Mouse (Mus musculus) kidney, adult 11 months (tissue): ENCODE results near the gene Mllt3.
A peak's percentile ranks its signal among the peaks of the same experiment; 100 is the strongest.

Experiments used
- DNase-seq: peaks from one replicate; pipeline ENCODE4 v3.0.0; 2022

Mllt3 gene

GRCm38 (mm10) chr4:87818276-87818675, 214.9 kb downstream of the Mllt3 start:
- DNase-seq = no peak

- DNase-seq = no peak
Measured at GRCm38 (mm10) chr4:87815465-87816108, 217.6 kb downstream of the Mllt3 start.

- no peak for DNase-seq
Measured at GRCm38 (mm10) chr4:87811899-87812298, 221.3 kb downstream of the Mllt3 start.

- no peak for DNase-seq
Measured at GRCm38 (mm10) chr4:87806196-87806987, 226.8 kb downstream of the Mllt3 start.

GRCm38 (mm10) chr4:87804576-87804975, 228.6 kb downstream of the Mllt3 start:
- DNase-seq = no peak

GRCm38 (mm10) chr4:87803313-87803712, 229.9 kb downstream of the Mllt3 start:
- DNase-seq = no peak

- no peak for DNase-seq
Measured at GRCm38 (mm10) chr4:87802140-87802539, 231.0 kb downstream of the Mllt3 start.

- no peak for DNase-seq
Measured at GRCm38 (mm10) chr4:87801332-87801731, 231.8 kb downstream of the Mllt3 start.

- no peak for DNase-seq
Measured at GRCm38 (mm10) chr4:87800276-87800675, 232.9 kb downstream of the Mllt3 start.

GRCm38 (mm10) chr4:87799418-87799817, 233.7 kb downstream of the Mllt3 start:
- DNase-seq = no peak

- DNase-seq = no peak
Measured at GRCm38 (mm10) chr4:87795261-87795660, 237.9 kb downstream of the Mllt3 start.

- no peak for DNase-seq
Measured at GRCm38 (mm10) chr4:87794216-87794615, 238.9 kb downstream of the Mllt3 start.

GRCm38 (mm10) chr4:87792511-87792910, 240.7 kb downstream of the Mllt3 start:
- DNase-seq = no peak

- no peak for DNase-seq
Measured at GRCm38 (mm10) chr4:87789446-87789845, 243.7 kb downstream of the Mllt3 start.

GRCm38 (mm10) chr4:87788691-87789090, 244.5 kb downstream of the Mllt3 start:
- DNase-seq = peak; percentile 7

GRCm38 (mm10) chr4:87785132-87786074, 247.8 kb downstream of the Mllt3 start:
- peak; percentile 11 for DNase-seq

- DNase-seq = no peak
Measured at GRCm38 (mm10) chr4:87783809-87784208, 249.4 kb downstream of the Mllt3 start.

- no peak for DNase-seq
Measured at GRCm38 (mm10) chr4:87781971-87782370, 251.2 kb downstream of the Mllt3 start.

- DNase-seq = no peak
Measured at GRCm38 (mm10) chr4:87775721-87776120, 257.4 kb downstream of the Mllt3 start.

- DNase-seq = no peak
Measured at GRCm38 (mm10) chr4:87774515-87774914, 258.6 kb downstream of the Mllt3 start.

- no peak for DNase-seq
Measured at GRCm38 (mm10) chr4:87767711-87768561, 265.2 kb downstream of the Mllt3 start.

- no peak for DNase-seq
Measured at GRCm38 (mm10) chr4:87765729-87766128, 267.4 kb downstream of the Mllt3 start.
